Mouse (Mus musculus) hindbrain, embryonic 12.5 days (tissue): Measurements from ENCODE around the gene Chsy1. TPM values are rescaled to one million over a fixed set of nuclear protein-coding genes. Genes with fewer than 3 reads are reported as not detected.
A peak's percentile ranks its signal among the peaks of the same experiment; 100 is the strongest.

Source experiments
- ATAC-seq: fragments of 200-750 bp; cut with Nextera tagmentation; 2 replicates; pipeline ENCODE4 v1.8.0; 2017; ENCODE audit warnings: moderate TSS enrichment; ENCODE audit not compliant: low FRiP score
- H3K27ac ChIP-seq: fragments of 300-500 bp; sonication (generic); 2 replicates; pipeline ENCODE4 v1.5.1; 2016; ENCODE audit warnings: mild to moderate bottlenecking
- H3K27me3 ChIP-seq: fragments of 300-500 bp; sonication (generic); 2 replicates; pipeline ENCODE4 v1.6.1; 2016; ENCODE audit warnings: mild to moderate bottlenecking
- H3K36me3 ChIP-seq: fragments of 300-500 bp; sonication (generic); 2 replicates; pipeline ENCODE4 v1.6.1; 2016; ENCODE audit warnings: mild to moderate bottlenecking
- H3K4me1 ChIP-seq: fragments of 300-500 bp; sonication (generic); 2 replicates; pipeline ENCODE4 v1.6.1; 2016
- H3K4me2 ChIP-seq: fragments of 300-500 bp; sonication (generic); replicated peaks from 2 replicates; pipeline ENCODE4 v1.6.1; 2016; ENCODE audit warnings: mild to moderate bottlenecking
- H3K4me3 ChIP-seq: fragments of 300-500 bp; sonication (generic); 2 replicates; pipeline ENCODE4 v1.5.1; 2016; ENCODE audit warnings: mild to moderate bottlenecking
- H3K9ac ChIP-seq: fragments of 300-500 bp; sonication (generic); 2 replicates; pipeline ENCODE4 v1.6.1; 2016; ENCODE audit warnings: mild to moderate bottlenecking, moderate library complexity
- H3K9me3 ChIP-seq: fragments of 300-500 bp; sonication (generic); replicated peaks from 2 replicates; pipeline ENCODE4 v1.6.1; 2016; ENCODE audit warnings: mild to moderate bottlenecking
- WGBS: fragments of 180-500 bp; shearing (Covaris S2); methylation state at CpG from one replicate; pipeline ENCODE4 v1.1.7; 2016; 5-methylcytosine and 5-hydroxymethylcytosine counted together
- polyA plus RNA-seq: library from polyadenylated mRNA; unstranded; fragments of >200 nt; fragmentation: Nextera tagmentation; extraction: Ambion mirVana; gene quantifications from 2 replicates; pipeline ENCODE4 v1.2.1, GENCODE M21; 2016

Chsy1 gene
- 15.6 and 16.1 TPM in 2 replicates for polyA plus RNA-seq

DNA sequence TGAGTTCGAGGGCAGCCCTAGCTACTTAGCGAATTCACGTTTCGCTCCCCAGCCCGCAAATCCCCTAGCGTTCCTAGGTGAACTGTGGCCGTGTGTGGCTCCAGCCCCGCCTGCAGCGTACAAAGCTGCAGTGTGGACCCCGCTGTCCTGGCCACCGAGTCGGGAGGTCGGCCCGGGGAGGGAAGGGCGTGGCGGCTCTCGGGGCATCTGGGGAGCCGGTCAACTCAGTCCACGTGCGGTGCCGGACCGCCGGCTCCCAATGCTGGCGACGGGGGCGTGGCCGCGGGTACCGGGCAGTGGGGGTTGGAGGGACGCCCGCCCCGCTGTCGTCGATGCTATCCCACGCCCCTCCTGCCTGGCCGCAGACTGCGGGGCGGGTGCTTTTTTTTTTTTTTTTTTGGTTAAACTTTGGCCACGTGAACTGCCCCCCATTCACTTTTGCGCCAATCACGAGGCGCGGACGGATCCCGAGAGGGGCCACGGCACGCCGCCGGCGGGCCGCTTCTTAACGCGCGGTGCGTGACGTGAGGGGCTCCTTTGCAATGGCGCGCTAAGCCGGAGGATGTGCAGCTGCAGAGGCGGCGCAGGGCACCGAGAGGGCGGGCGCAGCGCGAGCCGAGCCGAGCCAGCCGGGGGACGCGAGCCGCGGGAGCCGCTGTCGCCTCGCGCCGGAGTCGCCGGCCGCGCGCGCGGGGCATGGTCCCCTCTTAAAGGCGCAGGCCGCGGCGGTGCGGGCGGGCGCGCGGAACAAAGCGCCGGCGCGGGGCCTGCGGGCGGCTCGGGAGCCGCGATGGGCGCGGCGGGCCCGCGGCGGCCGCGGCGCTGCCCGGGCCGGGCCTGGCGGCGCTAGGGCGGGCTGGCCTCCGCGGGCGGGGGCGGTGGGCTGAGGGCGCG is at the start of gene Chsy1:
Chsy1 (plus strand) TSS at position 555 of the 894 bp plus-strand sequence.
- peak; percentile 90 for ATAC-seq
- Histone ChIP-seq H3K4me3 (peak within 1 kb of the TSS; percentile 94), H3K4me1 (peaks cover 22% of the 10 kb centered on the region), H3K27ac (peak within 1 kb of the TSS; percentile 92), H3K27me3 (peaks cover 10% of the 10 kb centered on the region), H3K9me3 (no peaks in the 10 kb centered on the region), H3K36me3 (no peaks in the 10 kb centered on the region), H3K4me2 (peak within 1 kb of the TSS; percentile 85), H3K9ac (peak within 1 kb of the TSS; percentile 97)
- under 1% methylated on average over 86 of the region's 123 CpGs for WGBS

DNA sequence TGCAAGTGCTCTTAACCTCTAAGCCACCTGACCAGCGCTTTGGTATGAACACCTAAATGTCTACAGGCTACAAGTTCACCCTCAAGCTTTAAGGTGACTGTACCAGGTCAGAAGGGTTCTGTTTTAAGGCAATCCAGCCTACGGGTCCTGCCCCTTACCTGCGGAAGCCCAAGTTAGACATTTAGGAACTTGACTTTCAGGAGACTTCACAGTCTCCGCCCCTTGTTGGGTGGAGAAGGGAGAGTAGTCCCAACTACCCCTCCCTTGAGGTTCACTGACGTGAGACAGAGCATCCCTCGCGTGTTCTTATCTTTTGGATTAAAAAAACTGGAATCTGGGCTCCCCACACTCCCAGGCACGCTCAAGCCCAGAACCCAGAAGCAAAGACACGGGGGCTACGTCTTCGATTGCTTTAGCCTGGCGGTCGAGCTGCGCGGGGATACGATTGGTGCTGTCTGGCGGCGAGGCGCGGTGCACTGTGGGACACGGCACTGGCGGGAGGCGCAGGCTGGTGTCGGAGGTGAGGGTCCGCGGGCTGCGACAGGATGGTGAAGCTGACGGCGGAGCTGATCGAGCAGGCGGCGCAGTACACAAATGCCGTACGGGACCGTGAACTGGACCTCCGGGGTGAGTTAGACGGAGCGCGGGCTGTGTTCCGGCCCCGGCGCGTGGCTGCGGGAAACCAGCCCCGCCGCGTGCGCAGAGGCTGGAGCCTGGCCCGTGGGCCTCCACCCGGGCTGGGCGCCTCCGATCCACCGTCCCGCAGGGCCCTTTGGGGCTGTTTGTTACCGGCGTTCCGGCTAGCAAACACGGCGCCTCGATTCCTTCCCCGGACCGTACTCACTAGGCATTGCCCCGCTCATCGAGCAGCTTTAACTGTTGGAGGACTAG is 49.0 kb upstream of the Chsy1 start:
- H3K4me2 ChIP-seq: peak overlapping the region; percentile 88
- WGBS: under 1% methylated on average over 62 of the region's 64 CpGs

DNA sequence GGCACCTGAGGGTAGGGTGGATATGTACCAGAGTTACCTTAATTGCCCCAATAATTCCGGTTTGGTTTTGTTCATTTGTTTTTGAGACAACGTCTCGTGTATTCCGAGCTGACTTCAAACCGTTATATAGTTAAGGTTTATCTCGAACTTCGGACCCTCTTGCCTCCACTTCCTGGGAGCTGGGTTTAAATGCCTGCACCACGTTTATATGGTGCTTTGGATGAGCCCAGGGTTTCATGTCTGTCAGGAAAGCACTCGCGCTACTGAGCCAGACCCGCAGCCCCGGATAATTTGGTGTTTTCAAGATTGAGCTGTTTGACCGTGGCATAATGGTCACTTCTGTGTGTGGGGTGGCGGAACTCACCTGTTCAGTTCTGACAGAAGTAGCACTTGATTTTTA is 48.3 kb upstream of the Chsy1 start:
- Histone ChIP-seq H3K9me3 (no peaks in the 10 kb centered on the region), H3K27ac (no peak overlapping the region), H3K27me3 (no peaks in the 10 kb centered on the region; the same call in 1 of the 2 replicates), H3K36me3 (peaks cover 23% of the 10 kb centered on the region), H3K4me1 (peaks cover 19% of the 10 kb centered on the region), H3K4me3 (peak overlapping the region; percentile 95), H3K9ac (peak overlapping the region; percentile 93), H3K4me2 (peak overlapping the region; percentile 88)
- ATAC-seq: no peak
- under 1% methylated on average over 14 of the region's 14 CpGs for WGBS

More for the DNA sequence above, 49.0 kb upstream of the Chsy1 start:
- no peaks in the 10 kb centered on the region; the same call in 1 of the 2 replicates for H3K27me3 ChIP-seq
- peak overlapping the region; percentile 93 for H3K9ac ChIP-seq
- peak overlapping the region; percentile 76 for H3K27ac ChIP-seq
- ATAC-seq: peak; percentile 95
- H3K4me3 ChIP-seq: peak overlapping the region; percentile 95
- no peaks in the 10 kb centered on the region for H3K9me3 ChIP-seq
- H3K4me1 ChIP-seq: peaks cover 19% of the 10 kb centered on the region
- peaks cover 20% of the 10 kb centered on the region for H3K36me3 ChIP-seq

DNA sequence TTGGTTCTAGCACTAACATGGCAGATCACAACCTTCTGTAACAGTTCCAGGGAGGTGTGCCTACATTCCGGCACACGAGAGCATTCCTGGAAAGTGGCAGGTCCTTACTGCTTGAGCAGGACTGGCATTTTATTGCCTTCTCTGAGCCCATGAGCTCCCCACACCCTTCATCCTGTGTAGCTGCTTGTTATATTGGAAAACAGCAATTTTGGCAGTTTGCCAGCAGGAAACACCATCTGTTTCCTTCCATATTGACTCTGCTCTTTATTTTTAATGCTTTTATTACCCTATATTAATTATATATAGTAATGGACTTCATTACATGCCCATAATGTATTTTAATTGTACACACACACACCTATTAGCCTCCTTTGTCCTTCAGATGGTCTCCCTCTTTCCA is 32.9 kb upstream of the Chsy1 start:
- Histone ChIP-seq H3K4me2 (no peak overlapping the region), H3K4me1 (peaks cover 14% of the 10 kb centered on the region), H3K4me3 (no peak overlapping the region), H3K27ac (no peak overlapping the region), H3K9me3 (no peaks in the 10 kb centered on the region), H3K36me3 (peaks cover 53% of the 10 kb centered on the region), H3K9ac (no peak overlapping the region), H3K27me3 (no peaks in the 10 kb centered on the region)
- ATAC-seq: no peak
- 83% methylated on average over 2 of the region's 2 CpGs for WGBS

DNA sequence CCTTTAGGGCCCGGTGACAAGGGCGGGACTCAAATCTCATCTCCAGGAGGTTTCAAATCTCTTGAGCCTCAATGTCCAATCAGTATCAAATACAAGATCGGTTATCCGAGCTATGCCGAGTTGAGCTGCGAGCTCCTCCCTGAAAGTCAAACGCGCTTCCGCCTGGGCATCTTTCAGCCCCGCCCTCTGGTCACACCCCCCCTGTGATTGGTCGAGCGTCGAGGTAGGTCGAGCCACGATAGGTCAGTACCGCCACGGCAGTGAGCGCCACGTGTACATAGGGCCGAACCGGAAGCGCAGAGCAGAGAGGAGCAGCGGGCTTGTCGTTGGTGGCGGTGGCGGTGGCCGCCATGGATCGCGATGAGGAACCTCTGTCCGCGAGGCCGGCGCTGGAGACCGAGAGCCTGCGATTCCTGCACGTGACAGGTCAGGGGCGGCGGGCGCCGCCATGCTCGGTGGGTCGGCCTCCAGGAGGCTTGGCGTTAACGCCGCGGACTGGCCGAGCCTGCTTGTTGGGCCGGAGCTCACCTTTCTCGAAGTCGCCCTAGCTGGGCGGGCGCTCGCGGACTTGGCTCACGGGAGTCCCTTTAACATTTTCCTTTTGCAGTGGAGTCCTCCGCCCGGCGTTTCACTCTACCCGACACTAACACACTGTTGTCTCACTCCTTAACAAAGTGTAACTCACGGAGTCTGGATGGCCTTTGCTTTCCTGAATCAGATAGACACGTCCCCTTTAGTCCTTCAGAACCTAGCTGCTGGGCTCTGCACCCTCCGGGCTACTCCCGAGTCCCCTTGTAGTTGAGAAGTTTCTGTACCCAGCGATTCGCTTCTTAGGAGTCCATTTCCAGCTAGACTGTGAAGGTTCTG is 29.7 kb upstream of the Chsy1 start, which contains the start of gene Selenos:
Selenos (plus strand) TSS at position 286 of the 867 bp plus-strand sequence.
- under 1% methylated on average over 64 of the region's 65 CpGs for WGBS
- Histone ChIP-seq H3K9ac (peak within 1 kb of the TSS; percentile 85), H3K27ac (peak within 1 kb of the TSS; percentile 82), H3K4me1 (peaks cover 14% of the 10 kb centered on the region), H3K9me3 (no peaks in the 10 kb centered on the region), H3K36me3 (peaks cover 49% of the 10 kb centered on the region), H3K4me3 (peak within 1 kb of the TSS; percentile 89), H3K4me2 (peak within 1 kb of the TSS; percentile 85), H3K27me3 (no peaks in the 10 kb centered on the region)
- peak; percentile 100 for ATAC-seq

DNA sequence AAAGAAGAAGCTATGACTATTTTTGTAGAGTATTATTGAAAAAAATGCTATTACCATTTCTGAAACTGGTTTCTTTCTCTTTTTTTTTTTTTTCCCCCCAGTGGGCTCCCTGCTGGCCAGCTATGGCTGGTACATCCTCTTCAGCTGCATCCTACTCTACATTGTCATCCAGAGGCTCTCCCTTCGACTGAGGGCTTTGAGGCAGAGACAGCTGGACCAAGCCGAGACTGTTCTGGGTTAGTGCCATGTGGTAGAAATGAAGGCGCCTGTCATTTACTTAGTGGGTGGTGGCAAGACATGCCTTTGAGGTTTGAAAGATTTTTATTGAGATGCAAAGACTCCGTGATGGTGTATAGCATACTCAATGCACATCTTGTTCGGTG is 29.1 kb upstream of the Chsy1 start:
- peaks cover 14% of the 10 kb centered on the region for H3K4me1 ChIP-seq
- H3K27me3 ChIP-seq: no peaks in the 10 kb centered on the region
- peak overlapping the region; percentile 85 for H3K9ac ChIP-seq
- H3K9me3 ChIP-seq: no peaks in the 10 kb centered on the region
- H3K36me3 ChIP-seq: peaks cover 48% of the 10 kb centered on the region
- peak overlapping the region; percentile 82; the same call in 1 of the 2 replicates for H3K27ac ChIP-seq
- ATAC-seq: no peak
- H3K4me2 ChIP-seq: peak overlapping the region; percentile 85
- WGBS: 32% methylated on average over 5 of the region's 5 CpGs
- H3K4me3 ChIP-seq: peak overlapping the region; percentile 89

- no peak overlapping the region for H3K4me3 ChIP-seq
- H3K9ac ChIP-seq: no peak overlapping the region
- no peak overlapping the region for H3K27ac ChIP-seq
- peaks cover 65% of the 10 kb centered on the region for H3K36me3 ChIP-seq
- H3K4me1 ChIP-seq: peaks cover 13% of the 10 kb centered on the region
- no peak overlapping the region for H3K4me2 ChIP-seq
- WGBS: 93% methylated on average over 6 of the region's 6 CpGs
- H3K9me3 ChIP-seq: no peaks in the 10 kb centered on the region
- no peak for ATAC-seq
- no peaks in the 10 kb centered on the region for H3K27me3 ChIP-seq
These were observed 25.6 kb upstream of the Chsy1 start for GRCm38 (mm10) chr7:66083757-66084156.

- no peak for ATAC-seq
- H3K9me3 ChIP-seq: no peaks in the 10 kb centered on the region
- WGBS: 85% methylated on average over 7 of the region's 7 CpGs
These were observed 24.8 kb upstream of the Chsy1 start for GRCm38 (mm10) chr7:66084546-66084945.

DNA sequence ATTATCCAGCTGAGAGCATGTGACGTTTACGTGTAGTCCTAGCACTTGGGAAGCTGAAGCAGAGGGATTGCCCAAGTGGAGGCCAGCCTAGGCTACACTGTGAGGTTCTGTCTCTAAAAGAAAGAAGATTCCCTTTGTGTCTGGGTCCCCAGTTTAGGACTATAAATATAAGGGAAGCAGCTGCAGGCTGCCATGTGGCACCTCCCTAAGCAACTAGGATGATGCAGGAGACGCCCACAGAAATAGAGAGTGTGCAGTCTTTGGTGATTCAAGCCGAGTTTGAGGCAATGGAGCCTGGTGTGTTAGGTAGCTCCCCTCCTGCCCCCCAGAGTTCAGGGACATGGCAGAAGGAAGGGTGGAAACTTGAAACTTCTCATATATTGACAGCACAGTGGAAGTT is 21.7 kb upstream of the Chsy1 start:
- ATAC-seq: no peak
- Histone ChIP-seq H3K36me3 (peaks cover 88% of the 10 kb centered on the region), H3K4me1 (no peaks in the 10 kb centered on the region), H3K27ac (no peak overlapping the region), H3K4me2 (no peak overlapping the region), H3K27me3 (no peaks in the 10 kb centered on the region), H3K4me3 (no peak overlapping the region), H3K9me3 (no peaks in the 10 kb centered on the region), H3K9ac (no peak overlapping the region)
- WGBS: 90% methylated on average over 4 of the region's 4 CpGs

More at GRCm38 (mm10) chr7:66084546-66084945, 24.8 kb upstream of the Chsy1 start:
- H3K9ac ChIP-seq: no peak overlapping the region
- no peaks in the 10 kb centered on the region for H3K27me3 ChIP-seq
- no peak overlapping the region for H3K4me3 ChIP-seq
- H3K4me2 ChIP-seq: no peak overlapping the region
- H3K4me1 ChIP-seq: peaks cover 11% of the 10 kb centered on the region
- peaks cover 72% of the 10 kb centered on the region for H3K36me3 ChIP-seq
- no peak overlapping the region for H3K27ac ChIP-seq

DNA sequence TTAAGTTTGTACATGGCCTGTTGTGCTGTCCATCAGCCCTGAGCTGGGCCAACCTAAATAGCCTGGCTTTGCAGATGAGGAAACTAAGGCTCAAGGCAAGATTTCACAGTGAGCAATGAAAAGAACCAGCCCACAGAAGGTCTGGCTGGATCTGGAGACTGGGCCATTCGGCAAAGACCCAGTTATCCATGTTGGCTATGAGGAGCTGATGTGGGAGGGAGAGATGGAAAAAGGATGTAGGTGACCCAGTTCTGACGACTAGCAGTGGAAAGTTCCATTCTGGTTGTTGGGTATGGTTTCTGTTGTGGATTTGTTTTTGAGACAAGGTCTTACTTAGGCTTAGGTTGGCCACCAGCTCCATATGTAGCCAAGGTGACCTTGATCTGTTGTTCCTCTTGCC is 21.2 kb upstream of the Chsy1 start:
- peaks cover 84% of the 10 kb centered on the region for H3K36me3 ChIP-seq
- H3K4me3 ChIP-seq: no peak overlapping the region
- no peaks in the 10 kb centered on the region for H3K9me3 ChIP-seq
- no peak overlapping the region for H3K4me2 ChIP-seq
- ATAC-seq: no peak
- H3K9ac ChIP-seq: no peak overlapping the region
- H3K4me1 ChIP-seq: no peaks in the 10 kb centered on the region
- no peak overlapping the region for H3K27ac ChIP-seq
- WGBS: 90% methylated on average over 2 of the region's 2 CpGs
- H3K27me3 ChIP-seq: no peaks in the 10 kb centered on the region

DNA sequence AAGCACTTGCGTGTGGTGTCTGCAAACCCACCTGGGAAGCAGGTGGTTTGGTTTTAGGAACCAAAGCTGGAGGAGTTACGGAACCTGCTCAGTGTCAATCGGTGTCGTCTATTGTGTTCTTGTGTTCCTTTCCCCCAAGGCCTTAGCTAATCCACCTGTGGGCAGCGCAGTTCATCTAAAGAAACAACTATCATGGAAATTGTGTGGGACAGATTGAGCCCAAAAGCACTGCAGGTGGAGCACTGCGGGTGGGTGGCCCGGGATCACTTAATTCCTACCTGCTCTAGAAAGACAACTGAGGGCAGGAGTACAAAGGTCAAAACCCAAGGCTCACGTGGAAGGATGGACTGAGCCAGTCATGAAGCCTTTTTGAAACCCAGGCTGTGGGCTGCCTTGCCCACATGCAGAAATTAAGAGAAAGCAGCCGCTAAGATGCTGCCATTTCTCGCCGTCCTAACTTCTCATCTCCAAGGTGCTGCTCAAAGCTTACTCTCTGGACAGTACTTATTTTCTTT is 18.6 kb upstream of the Chsy1 start:
- peaks cover 59% of the 10 kb centered on the region for H3K36me3 ChIP-seq
- no peak overlapping the region for H3K4me3 ChIP-seq

More for the DNA sequence above, 18.6 kb upstream of the Chsy1 start:
- Histone ChIP-seq H3K4me2 (no peak overlapping the region), H3K27me3 (no peaks in the 10 kb centered on the region), H3K9me3 (no peaks in the 10 kb centered on the region), H3K27ac (no peak overlapping the region), H3K4me1 (no peaks in the 10 kb centered on the region), H3K9ac (no peak overlapping the region)
- ATAC-seq: no peak
- 86% methylated on average over 11 of the region's 11 CpGs for WGBS
